Mouse (Mus musculus): ENCODE results near the gene Riox1.

The Riox1 gene

DNA sequence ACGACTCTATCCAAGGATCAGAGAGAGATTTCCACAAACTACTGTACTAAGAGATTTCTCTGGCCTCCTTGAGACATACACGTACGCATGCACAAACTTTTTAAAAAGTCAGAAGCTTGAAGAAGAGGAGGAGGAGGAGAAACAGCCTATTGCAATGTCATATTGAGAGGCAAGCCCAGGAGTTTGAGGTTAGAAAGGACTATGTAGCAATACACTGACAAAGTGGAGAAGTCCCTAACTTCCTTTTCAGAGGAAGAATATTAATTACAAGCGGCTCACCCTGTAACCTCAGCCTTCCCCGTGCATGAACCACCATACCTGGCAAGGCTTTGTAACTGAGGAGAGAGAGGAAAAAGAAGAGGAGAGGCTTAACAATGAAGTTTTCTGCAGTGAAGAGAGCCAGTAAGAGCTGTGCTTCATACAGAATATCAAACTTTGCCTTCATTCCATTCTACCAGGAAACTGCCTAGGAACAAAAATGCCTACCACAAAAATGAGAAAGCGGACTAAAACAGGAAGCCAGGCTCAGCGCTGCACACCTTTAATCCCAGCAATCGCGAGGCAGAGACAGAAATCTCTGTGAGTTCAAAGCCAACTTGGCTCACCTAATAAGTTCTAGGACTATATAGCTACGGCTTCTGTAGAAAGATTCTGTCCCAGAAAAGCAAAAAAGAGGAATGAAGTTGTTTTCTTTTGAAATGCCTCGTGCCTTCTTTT, 474 bp upstream of the Riox1 start:
- peak; percentile 76 for DNase-seq (ENCODE audit: low read depth)

DNA sequence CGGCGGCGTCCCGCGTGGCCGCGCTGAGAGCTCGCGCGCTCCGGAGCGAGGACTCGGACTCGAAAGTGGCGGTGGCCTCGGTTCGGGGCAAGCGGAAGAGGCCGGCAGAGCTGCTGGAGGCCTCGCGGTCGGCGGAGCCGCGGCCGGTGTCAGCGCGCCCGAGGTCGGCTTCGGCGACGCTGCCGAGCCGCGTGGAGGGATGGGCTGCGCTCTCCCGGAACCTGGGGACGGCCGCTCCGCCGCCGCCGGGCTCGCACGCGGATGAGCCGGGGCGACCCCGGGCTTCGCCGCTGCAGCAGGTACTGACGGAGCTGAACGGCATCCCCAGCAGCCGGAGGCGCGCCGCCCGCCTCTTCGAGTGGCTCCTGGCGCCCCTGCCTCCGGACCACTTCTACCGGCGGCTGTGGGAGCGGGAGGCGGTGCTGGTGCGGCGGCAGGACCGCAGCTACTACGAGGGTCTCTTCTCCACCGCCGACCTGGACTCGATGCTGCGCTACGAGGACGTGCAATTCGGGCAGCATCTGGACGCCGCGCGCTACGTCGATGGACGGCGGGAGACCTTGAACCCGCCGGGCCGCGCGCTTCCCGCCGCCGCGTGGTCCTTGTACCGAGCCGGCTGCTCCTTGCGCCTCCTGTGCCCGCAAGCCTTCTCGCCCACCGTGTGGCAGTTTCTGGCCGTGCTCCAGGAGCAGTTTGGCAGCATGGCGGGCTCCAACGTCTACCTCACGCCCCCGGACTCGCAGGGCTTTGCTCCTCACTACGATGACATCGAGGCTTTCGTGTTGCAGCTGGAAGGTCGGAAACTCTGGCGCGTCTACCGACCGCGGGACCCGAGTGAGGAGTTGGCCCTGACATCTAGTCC, 663 bp downstream of the Riox1 start:
- peak; percentile 52 for DNase-seq (ENCODE audit: low read depth)

DNA sequence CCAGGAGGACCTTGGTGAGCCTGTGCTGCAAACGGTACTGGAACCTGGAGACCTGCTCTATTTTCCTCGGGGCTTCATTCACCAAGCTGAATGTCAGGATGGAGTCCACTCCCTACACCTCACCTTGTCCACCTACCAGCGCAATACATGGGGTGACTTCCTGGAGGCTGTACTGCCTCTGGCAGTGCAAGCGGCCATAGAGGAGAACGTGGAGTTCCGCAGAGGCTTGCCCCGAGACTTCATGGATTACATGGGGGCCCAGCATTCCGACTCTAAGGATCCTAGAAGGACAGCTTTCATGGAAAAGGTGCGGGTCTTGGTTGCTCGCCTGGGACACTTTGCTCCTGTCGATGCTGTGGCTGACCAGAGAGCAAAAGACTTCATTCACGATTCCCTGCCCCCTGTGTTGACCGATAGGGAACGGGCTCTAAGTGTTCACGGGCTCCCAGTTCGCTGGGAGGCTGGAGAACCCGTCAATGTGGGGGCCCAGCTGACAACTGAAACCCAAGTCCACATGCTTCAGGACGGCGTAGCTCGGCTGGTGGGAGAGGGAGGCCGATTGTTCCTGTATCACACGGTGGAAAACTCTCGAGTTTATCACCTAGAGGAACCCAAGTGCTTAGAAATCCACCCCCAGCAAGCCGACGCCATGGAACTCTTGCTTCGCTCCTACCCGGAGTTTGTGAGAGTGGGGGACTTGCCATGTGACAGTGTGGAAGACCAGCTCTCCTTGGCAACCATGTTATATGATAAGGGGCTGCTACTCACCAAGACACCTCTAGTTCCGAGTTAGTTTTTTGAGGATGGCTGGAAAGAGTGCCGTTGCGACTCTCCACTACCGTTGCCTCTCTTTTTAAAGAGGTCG, 1.5 kb downstream of the Riox1 start:
- DNase-seq (ENCODE audit: low read depth): no peak

GRCm38 (mm10) chr12:83958278-83958677, 7.9 kb downstream of the Riox1 start:
- DNase-seq (ENCODE audit: low read depth): no peak

DNA sequence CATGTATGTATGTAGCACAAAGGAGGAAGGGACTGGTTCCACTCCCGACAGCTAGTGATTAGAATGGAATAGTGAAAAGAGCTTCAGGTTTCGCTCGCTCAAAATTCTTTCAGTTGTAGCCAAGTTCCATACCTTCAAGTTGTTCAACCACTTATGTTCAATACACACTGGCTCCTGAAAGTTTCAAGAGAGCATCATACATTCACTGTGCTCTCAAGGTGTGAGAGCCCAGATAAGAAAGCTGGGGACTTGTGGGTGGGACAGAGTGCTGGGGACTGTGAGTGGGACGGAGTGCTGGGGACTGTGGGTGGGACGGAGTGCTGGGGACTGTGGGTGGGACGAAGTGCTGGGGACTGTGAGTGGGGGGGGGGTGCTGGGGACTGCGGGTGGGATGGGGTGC, 14.8 kb downstream of the Riox1 start:
- no peak for DNase-seq (ENCODE audit: low read depth)

DNA sequence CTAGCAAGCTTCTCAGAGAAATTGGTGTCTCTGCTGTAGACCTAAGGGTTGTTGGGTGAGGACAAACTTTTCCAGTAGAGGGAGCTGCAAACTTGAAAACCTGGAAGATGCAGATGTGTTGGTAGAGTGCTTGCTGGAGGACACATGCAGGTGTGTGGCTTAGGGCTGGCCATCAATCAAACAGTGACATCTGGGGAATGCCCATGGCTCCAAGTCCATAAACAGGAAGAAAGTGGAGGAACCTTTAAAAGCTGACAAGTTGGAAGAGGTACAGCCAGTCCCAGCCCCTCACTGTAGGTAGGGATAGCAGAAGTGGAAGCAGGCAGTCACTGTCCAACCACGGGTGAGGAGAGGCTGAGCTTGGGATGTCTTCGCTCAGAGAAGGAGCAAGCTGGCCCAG, 21.7 kb downstream of the Riox1 start:
- peak; percentile 75 for DNase-seq (ENCODE audit: low read depth)

- no peak for DNase-seq (ENCODE audit: low read depth)
Measured at GRCm38 (mm10) chr12:83978862-83979261, 28.5 kb downstream of the Riox1 start.

DNA sequence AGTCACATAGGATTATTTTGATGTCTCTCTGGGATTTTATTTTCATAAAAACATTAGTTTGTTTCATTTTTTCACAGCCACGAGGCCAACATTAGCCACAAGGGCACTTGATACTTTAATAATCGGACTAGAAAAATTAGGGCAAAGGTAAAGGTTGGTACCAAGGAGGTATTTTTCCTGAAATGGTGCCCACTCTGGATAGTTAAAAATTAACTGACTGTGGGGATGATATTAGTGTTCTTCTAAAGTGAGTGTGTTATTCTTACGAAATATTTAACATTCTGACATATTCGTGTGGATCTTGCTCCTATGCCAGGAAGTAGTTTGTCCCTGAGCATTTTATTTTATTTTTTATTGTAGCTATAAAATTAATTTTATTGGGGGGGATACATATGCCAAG, 31.2 kb downstream of the Riox1 start:
- DNase-seq (ENCODE audit: low read depth): no peak

DNA sequence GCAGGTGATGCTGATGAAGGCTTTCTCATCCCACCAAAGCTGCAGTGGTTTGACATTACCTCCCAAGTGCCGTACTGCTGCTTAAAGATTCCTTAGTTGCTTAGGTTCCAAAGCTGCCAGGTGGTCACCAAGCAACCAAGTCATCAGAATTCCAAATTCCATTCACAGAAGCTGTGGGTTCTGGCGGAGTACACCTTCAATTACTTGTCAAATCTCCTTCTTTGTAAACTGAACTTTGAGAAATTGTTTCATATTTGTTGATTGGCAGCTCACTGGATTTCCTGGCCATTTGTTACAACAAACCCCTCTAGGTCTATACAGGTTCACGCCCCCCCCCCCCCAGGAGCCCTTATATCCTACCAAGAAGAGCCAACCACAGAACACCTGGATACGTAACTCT, 34.3 kb downstream of the Riox1 start, which contains the start of gene Heatr4:
Gene Heatr4, minus strand, starts transcription at position 101 of the 400 bp plus-strand sequence.
- no peak for DNase-seq (ENCODE audit: low read depth)

DNA sequence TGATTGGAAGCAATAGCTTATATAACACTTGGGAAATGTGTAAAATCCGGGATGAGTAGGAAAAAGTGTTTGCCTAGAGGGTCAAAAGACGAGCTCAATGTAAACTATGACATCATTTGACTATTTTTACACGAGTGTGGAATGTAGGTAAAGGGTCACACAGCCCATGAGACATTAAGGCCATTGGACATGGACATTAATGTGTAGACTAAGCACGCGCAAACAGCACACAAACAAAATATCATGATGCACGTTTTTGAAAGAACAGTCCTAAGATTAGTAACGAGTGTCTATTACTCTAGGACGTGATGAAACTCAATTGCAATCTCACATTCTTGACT, 36.8 kb downstream of the Riox1 start:
- no peak for DNase-seq (ENCODE audit: low read depth)

- peak; percentile 92 for DNase-seq (ENCODE audit: low read depth)
Measured at GRCm38 (mm10) chr12:83987583-83988441, 37.4 kb downstream of the Riox1 start, which contains the start of gene Acot2. Acot2 (plus strand) TSS chr12:83987861.

- DNase-seq (ENCODE audit: low read depth): peak; percentile 51
Measured at GRCm38 (mm10) chr12:83988483-83988882, 38.1 kb downstream of the Riox1 start.

- DNase-seq (ENCODE audit: low read depth): peak; percentile 19
Measured at GRCm38 (mm10) chr12:83989378-83989777, 39.0 kb downstream of the Riox1 start.

DNA sequence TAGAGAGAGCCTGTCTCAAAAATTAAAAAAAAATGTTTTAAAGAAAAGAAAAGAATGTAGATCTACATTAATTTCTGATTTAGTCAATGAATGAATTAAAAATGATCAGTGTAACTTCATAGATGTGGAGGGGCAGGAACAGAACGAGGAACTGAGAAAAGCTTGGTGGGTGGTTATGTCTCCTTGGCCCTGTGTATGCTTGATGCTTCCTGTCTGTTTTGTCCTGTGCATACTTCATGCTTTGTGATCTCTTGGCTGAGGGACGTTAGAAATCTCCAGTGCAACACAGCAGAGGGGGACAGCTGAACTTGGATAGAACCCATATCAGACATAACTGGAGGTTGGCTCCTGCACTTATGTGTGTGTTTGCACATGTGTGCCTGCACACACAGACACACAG, 46.8 kb downstream of the Riox1 start:
- DNase-seq (ENCODE audit: low read depth): no peak

DNA sequence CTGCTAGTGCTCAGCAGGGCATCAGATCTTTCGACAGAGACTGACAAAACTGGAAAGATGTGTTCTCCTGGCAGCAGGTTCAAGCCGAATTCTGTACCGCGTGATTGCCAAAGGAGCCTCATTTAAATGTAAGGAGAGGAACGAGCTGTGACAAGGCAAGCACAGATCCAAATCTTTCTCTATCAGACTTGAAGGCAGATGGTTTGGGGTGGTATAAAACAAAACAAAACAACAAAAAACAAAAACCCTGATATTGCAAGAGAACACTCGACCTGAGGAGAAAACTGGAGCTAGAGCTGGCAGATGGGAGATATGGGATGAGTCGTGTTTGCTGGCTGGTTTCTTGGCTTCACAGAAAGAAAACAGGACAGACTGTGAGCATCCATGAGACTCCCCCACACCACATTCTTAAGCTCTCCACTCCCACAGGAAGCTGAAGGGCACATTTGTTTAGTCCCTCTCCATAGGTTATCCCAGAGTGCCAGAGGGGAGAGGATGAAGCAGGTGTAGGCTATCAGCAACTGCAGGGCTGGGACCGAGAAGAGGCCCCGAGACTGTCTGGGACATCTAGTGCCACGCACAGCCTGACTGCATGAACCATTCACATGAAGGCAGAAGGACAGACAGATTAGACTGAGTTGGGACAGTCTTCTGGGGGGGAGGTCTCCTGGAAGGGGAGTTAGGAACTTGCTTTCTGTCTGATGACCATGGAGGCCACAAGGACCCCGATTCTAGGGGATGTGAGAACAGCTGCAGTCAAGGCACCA, 48.1 kb downstream of the Riox1 start:
- no peak for DNase-seq (ENCODE audit: low read depth)

DNA sequence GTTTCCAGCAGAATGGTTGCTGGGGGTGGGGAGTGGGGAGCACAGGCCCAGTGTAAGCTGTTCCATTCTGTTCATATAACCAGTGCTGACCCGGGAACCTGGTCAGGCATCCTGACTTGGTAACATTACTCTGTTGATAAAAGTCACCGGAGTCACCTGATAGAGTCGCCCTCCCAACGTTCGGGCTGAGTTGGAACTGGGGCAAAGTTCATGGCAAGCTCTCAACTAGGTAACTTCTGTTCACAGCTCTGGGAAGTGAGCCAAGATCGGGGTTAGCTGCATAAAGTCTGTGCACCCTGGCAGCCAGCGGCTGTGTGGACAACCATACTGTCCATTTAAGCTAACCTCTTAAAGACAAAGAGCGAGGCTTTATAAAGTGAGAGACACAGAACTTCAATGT, 48.8 kb downstream of the Riox1 start:
- peak; percentile 70 for DNase-seq (ENCODE audit: low read depth)

- DNase-seq (ENCODE audit: low read depth): no peak
Measured at GRCm38 (mm10) chr12:84000418-84000817, 50.0 kb downstream of the Riox1 start.
